11 mouse cellular contexts compared by ENCODE assay signal in the genomic region with DNA sequence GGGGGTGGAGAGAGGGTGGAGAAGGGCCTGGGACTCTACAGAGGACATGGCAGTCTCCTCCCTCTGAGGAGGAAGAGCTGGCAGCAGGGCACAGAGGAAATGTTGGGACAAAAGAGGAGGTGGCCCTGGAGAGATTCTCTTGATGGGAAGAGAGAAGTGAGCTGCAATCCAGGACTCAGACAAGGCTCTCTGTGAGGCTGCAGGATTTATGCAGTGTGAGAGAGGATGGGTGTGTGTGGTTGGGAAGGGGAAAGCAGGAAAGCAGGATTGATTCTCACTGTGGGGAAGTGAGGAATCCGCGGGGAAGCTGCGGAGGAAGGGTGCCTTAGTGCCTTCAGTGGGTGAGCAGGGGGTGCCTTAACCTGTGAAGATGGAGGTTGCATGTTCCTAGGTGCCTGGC. TPM values are rescaled to one million over a fixed set of nuclear protein-coding genes. Genes with fewer than 3 reads are reported as not detected.
"Had no signal": no experiment of that assay in that cellular context is flagged by ENCODE, and none has a peak within 500 bp of the region (broad histone marks: within the 10 kb centered on the region; RNA-seq: fewer than 3 reads in every experiment).

No protein-coding gene starts in this region.

RNA-seq across cellular contexts. Expression of a gene that starts 0.8 kb away (rescaled TPM):
- polyA plus RNA-seq: neural tube, embryonic 13.5 days; small intestine, adult 2 months; spleen, adult 2 months; stomach, embryonic 14.5 days; stomach, embryonic 15.5 days; stomach, embryonic 16.5 days; stomach, postnatal 0 days; testis, adult 2 months; urinary bladder, adult 2 months had no signal

RNA-seq across cellular contexts. Expression of a gene that starts 47.0 kb away (rescaled TPM):
- polyA plus RNA-seq: neural tube, embryonic 13.5 days; neural tube, embryonic 14.5 days; neural tube, embryonic 15.5 days; small intestine, adult 2 months; spleen, adult 2 months; stomach, embryonic 14.5 days; stomach, embryonic 15.5 days; stomach, embryonic 16.5 days; stomach, postnatal 0 days; urinary bladder, adult 2 months had no signal
